Mouse (Mus musculus) kidney, embryonic 16.5 days (tissue): ENCODE measurements at regions not wholly inside any gene's neighbourhood (a gene's known extent, or its start where the extent isn't known, plus 50 kb on each side); places are given as distances from the start of the nearest gene placed in this dataset.

ENCODE experiments used
- ATAC-seq: fragments of 200-750 bp; cut with Nextera tagmentation; 2 replicates; pipeline ENCODE4 v1.8.0; 2017; ENCODE audit warnings: moderate TSS enrichment; ENCODE audit not compliant: low FRiP score, low TSS enrichment
- H3K27ac ChIP-seq: fragments of 300-500 bp; sonication (generic); 2 replicates; pipeline ENCODE4 v1.5.1; 2014; ENCODE audit warnings: low read length
- H3K27me3 ChIP-seq: fragments of 300-500 bp; sonication (generic); 2 replicates; pipeline ENCODE4 v1.6.1; 2014; ENCODE audit warnings: low read length, control low read depth, mixed read lengths; ENCODE audit not compliant: insufficient read depth
- H3K36me3 ChIP-seq: fragments of 300-500 bp; sonication (generic); 2 replicates; pipeline ENCODE4 v1.6.1; 2014; ENCODE audit warnings: low read length, control low read depth, mixed read lengths; ENCODE audit not compliant: insufficient read depth
- H3K4me1 ChIP-seq: fragments of 300-500 bp; sonication (generic); 2 replicates; pipeline ENCODE4 v1.6.1; 2014; ENCODE audit warnings: low read length, control low read depth, mixed read lengths; ENCODE audit not compliant: insufficient read depth
- H3K4me2 ChIP-seq: fragments of 300-500 bp; sonication (generic); replicated peaks from 2 replicates; pipeline ENCODE4 v1.6.1; 2014; ENCODE audit warnings: low read depth, low read length
- H3K4me3 ChIP-seq: fragments of 300-500 bp; sonication (generic); 2 replicates; pipeline ENCODE4 v1.5.1; 2014; ENCODE audit warnings: mild to moderate bottlenecking, low read length
- H3K9ac ChIP-seq: fragments of 300-500 bp; sonication (generic); replicated peaks from 2 replicates; pipeline ENCODE4 v1.6.1; 2014; ENCODE audit warnings: low read length
- H3K9me3 ChIP-seq: fragments of 300-500 bp; sonication (generic); 2 replicates; pipeline ENCODE4 v1.6.1; 2016; ENCODE audit warnings: low read length, control low read depth
- WGBS: fragments of 180-500 bp; shearing (Covaris S2); extraction: QIAGEN DNeasy Blood & Tissue Kit; methylation state at CpG from one replicate; pipeline ENCODE4 v1.1.7; 2014; 5-methylcytosine and 5-hydroxymethylcytosine counted together

GRCm38 (mm10) chr9:101612971-101613370 is 248.7 kb upstream of the 9630041A04Rik start:
- no peak for ATAC-seq
- Histone ChIP-seq H3K27ac (no peak overlapping the region), H3K4me3 (no peak overlapping the region), H3K4me1 (no peaks in the 10 kb centered on the region), H3K36me3 (no peaks in the 10 kb centered on the region), H3K4me2 (no peak overlapping the region), H3K9me3 (no peaks in the 10 kb centered on the region), H3K9ac (no peak overlapping the region), H3K27me3 (no peaks in the 10 kb centered on the region)
- WGBS: 86% methylated on average over 5 of the region's 5 CpGs

- 82% methylated on average over 4 of the region's 4 CpGs for WGBS
- Histone ChIP-seq H3K36me3 (no peaks in the 10 kb centered on the region), H3K27ac (no peak overlapping the region), H3K9ac (no peak overlapping the region), H3K27me3 (no peaks in the 10 kb centered on the region), H3K4me1 (no peaks in the 10 kb centered on the region), H3K4me2 (no peak overlapping the region), H3K4me3 (no peak overlapping the region), H3K9me3 (no peaks in the 10 kb centered on the region)
- no peak for ATAC-seq
These were observed 249.1 kb upstream of the 9630041A04Rik start for GRCm38 (mm10) chr9:101612571-101612970.

GRCm38 (mm10) chr9:101611481-101611880 is 250.2 kb upstream of the 9630041A04Rik start:
- no peak overlapping the region for H3K4me2 ChIP-seq
- H3K36me3 ChIP-seq: no peaks in the 10 kb centered on the region
- H3K4me3 ChIP-seq: no peak overlapping the region
- 37% methylated on average over 3 of the region's 3 CpGs for WGBS
- ATAC-seq: no peak
- no peaks in the 10 kb centered on the region for H3K4me1 ChIP-seq
- no peaks in the 10 kb centered on the region for H3K9me3 ChIP-seq
- no peak overlapping the region for H3K9ac ChIP-seq
- H3K27me3 ChIP-seq: no peaks in the 10 kb centered on the region
- no peak overlapping the region for H3K27ac ChIP-seq

GRCm38 (mm10) chr9:101610806-101611443 is 250.7 kb upstream of the 9630041A04Rik start:
- WGBS: 42% methylated on average over 8 of the region's 8 CpGs
- no peak overlapping the region for H3K4me3 ChIP-seq
- H3K4me1 ChIP-seq: no peaks in the 10 kb centered on the region
- ATAC-seq: no peak
- H3K9ac ChIP-seq: no peak overlapping the region
- no peaks in the 10 kb centered on the region for H3K27me3 ChIP-seq
- H3K36me3 ChIP-seq: no peaks in the 10 kb centered on the region
- H3K4me2 ChIP-seq: no peak overlapping the region
- H3K9me3 ChIP-seq: no peaks in the 10 kb centered on the region
- no peak overlapping the region for H3K27ac ChIP-seq

GRCm38 (mm10) chr9:101610338-101610737 is 251.3 kb upstream of the 9630041A04Rik start:
- H3K4me2 ChIP-seq: no peak overlapping the region
- H3K27ac ChIP-seq: no peak overlapping the region
- H3K36me3 ChIP-seq: no peaks in the 10 kb centered on the region
- no peak overlapping the region for H3K4me3 ChIP-seq
- H3K9me3 ChIP-seq: no peaks in the 10 kb centered on the region
- H3K9ac ChIP-seq: no peak overlapping the region
- H3K27me3 ChIP-seq: no peaks in the 10 kb centered on the region
- no peaks in the 10 kb centered on the region for H3K4me1 ChIP-seq
- ATAC-seq: no peak
- WGBS: 84% methylated on average over 4 of the region's 4 CpGs

- Histone ChIP-seq H3K27ac (no peak overlapping the region), H3K36me3 (no peaks in the 10 kb centered on the region), H3K27me3 (no peaks in the 10 kb centered on the region), H3K4me2 (no peak overlapping the region), H3K9ac (no peak overlapping the region), H3K4me3 (no peak overlapping the region), H3K4me1 (no peaks in the 10 kb centered on the region), H3K9me3 (no peaks in the 10 kb centered on the region)
- ATAC-seq: 0 out of 2 replicates have a peak, but pooled peaks have one; percentile 42
- WGBS: 17% methylated on average over 6 of the region's 6 CpGs
These were observed 258.8 kb upstream of the 9630041A04Rik start for GRCm38 (mm10) chr9:101602799-101603198.

GRCm38 (mm10) chr9:101596898-101597297 is 264.7 kb upstream of the 9630041A04Rik start:
- H3K27me3 ChIP-seq: no peaks in the 10 kb centered on the region
- H3K27ac ChIP-seq: no peak overlapping the region
- no peak overlapping the region for H3K4me2 ChIP-seq
- H3K4me3 ChIP-seq: no peak overlapping the region
- no peak overlapping the region for H3K9ac ChIP-seq
- no peaks in the 10 kb centered on the region for H3K9me3 ChIP-seq
- H3K4me1 ChIP-seq: no peaks in the 10 kb centered on the region
- 88% methylated on average over 3 of the region's 3 CpGs for WGBS
- ATAC-seq: no peak
- no peaks in the 10 kb centered on the region for H3K36me3 ChIP-seq

GRCm38 (mm10) chr9:101595101-101595650 is 266.5 kb upstream of the 9630041A04Rik start:
- Histone ChIP-seq H3K36me3 (no peaks in the 10 kb centered on the region), H3K27me3 (no peaks in the 10 kb centered on the region), H3K4me3 (no peak overlapping the region), H3K9ac (no peak overlapping the region), H3K4me2 (no peak overlapping the region), H3K9me3 (no peaks in the 10 kb centered on the region), H3K27ac (no peak overlapping the region), H3K4me1 (no peaks in the 10 kb centered on the region)
- WGBS: 78% methylated on average over 14 of the region's 14 CpGs
- no peak for ATAC-seq

- Histone ChIP-seq H3K27ac (no peak overlapping the region), H3K9ac (no peak overlapping the region), H3K4me1 (no peaks in the 10 kb centered on the region), H3K4me3 (no peak overlapping the region), H3K36me3 (no peaks in the 10 kb centered on the region), H3K4me2 (no peak overlapping the region), H3K9me3 (no peaks in the 10 kb centered on the region), H3K27me3 (no peaks in the 10 kb centered on the region)
- 68% methylated on average over 8 of the region's 8 CpGs for WGBS
- no peak for ATAC-seq
These were observed 269.0 kb upstream of the 9630041A04Rik start for GRCm38 (mm10) chr9:101592621-101593020.

GRCm38 (mm10) chr9:101591681-101592080 is 270.0 kb upstream of the 9630041A04Rik start:
- WGBS: 23% methylated on average over 8 of the region's 8 CpGs
- no peak for ATAC-seq
- Histone ChIP-seq H3K27me3 (no peaks in the 10 kb centered on the region), H3K4me1 (no peaks in the 10 kb centered on the region), H3K27ac (no peak overlapping the region), H3K9ac (no peak overlapping the region), H3K4me3 (no peak overlapping the region), H3K9me3 (no peaks in the 10 kb centered on the region), H3K4me2 (no peak overlapping the region), H3K36me3 (no peaks in the 10 kb centered on the region)
